Mouse (Mus musculus) heart, embryonic 14.5 days (tissue): ENCODE data around the gene E2f6. TPM values are rescaled to one million over a fixed set of nuclear protein-coding genes. Genes with fewer than 3 reads are reported as not detected.
A peak's percentile ranks its signal among the peaks of the same experiment; 100 is the strongest.

Experiments used
- ATAC-seq: fragments of 200-750 bp; cut with Nextera tagmentation; 2 replicates; pipeline ENCODE4 v1.8.0; 2017; ENCODE audit warnings: low read depth, moderate TSS enrichment; ENCODE audit not compliant: insufficient number of reproducible peaks, insufficient read depth, low FRiP score
- H3K27ac ChIP-seq, 2 experiments: fragments of 200-500 bp in 1 of 2; fragments of 300-500 bp in 1 of 2; sonication (generic) in 1 of 2; replicated peaks in 1 of 2; 2 replicates each; pipeline ENCODE4 v1.5.1; 2012 to 2014; ENCODE audit warnings: low read depth in 2 of 2, low read length in 2 of 2, control low read depth in 1 of 2, mild to moderate bottlenecking in 1 of 2, mixed read lengths in 1 of 2; ENCODE audit not compliant: control insufficient read depth in 1 of 2, insufficient read depth in 1 of 2
- H3K27me3 ChIP-seq: fragments of 300-500 bp; sonication (generic); 2 replicates; pipeline ENCODE4 v1.6.1; 2014; ENCODE audit warnings: mild to moderate bottlenecking, low read length, control low read depth; ENCODE audit not compliant: control insufficient read depth, insufficient read depth
- H3K36me3 ChIP-seq: fragments of 300-500 bp; sonication (generic); 2 replicates; pipeline ENCODE4 v1.6.1; 2014; ENCODE audit warnings: mild to moderate bottlenecking, control low read depth, low read length, mixed read lengths; ENCODE audit not compliant: control insufficient read depth, insufficient read depth
- H3K4me1 ChIP-seq, 2 experiments: fragments of 200-500 bp in 1 of 2; fragments of 300-500 bp in 1 of 2; sonication (generic) in 1 of 2; 2 replicates each; pipeline ENCODE4 v1.6.1; 2012 to 2014; ENCODE audit warnings: low read length in 2 of 2, control low read depth in 1 of 2, mixed read lengths in 1 of 2; ENCODE audit not compliant: control insufficient read depth in 2 of 2, insufficient read depth in 2 of 2
- H3K4me2 ChIP-seq: fragments of 300-500 bp; sonication (generic); 2 replicates; pipeline ENCODE4 v1.6.1; 2014; ENCODE audit warnings: mild to moderate bottlenecking, low read length
- H3K4me3 ChIP-seq, 2 experiments: fragments of 200-500 bp in 1 of 2; fragments of 300-500 bp in 1 of 2; sonication (generic) in 1 of 2; 2 replicates each; pipeline ENCODE4 v1.5.1; 2012 to 2014; ENCODE audit warnings: low read length in 2 of 2, mild to moderate bottlenecking in 2 of 2, control low read depth in 1 of 2, low read depth in 1 of 2, moderate library complexity in 1 of 2; ENCODE audit not compliant: control insufficient read depth in 1 of 2, insufficient read depth in 1 of 2
- H3K9ac ChIP-seq: fragments of 300-500 bp; sonication (generic); 2 replicates; pipeline ENCODE4 v1.6.1; 2014; ENCODE audit warnings: mild to moderate bottlenecking, low read length
- H3K9me3 ChIP-seq: fragments of 300-500 bp; sonication (generic); 2 replicates; pipeline ENCODE4 v1.6.1; 2016; ENCODE audit warnings: low read length, control low read depth; ENCODE audit not compliant: control insufficient read depth
- WGBS: fragments of 180-500 bp; shearing (Covaris S2); extraction: QIAGEN DNeasy Blood & Tissue Kit; methylation state at CpG from one replicate; pipeline ENCODE4 v1.1.7; 2014; 5-methylcytosine and 5-hydroxymethylcytosine counted together
- polyA plus RNA-seq: library from polyadenylated mRNA; unstranded; fragments of >200 nt; fragmentation: Nextera tagmentation; extraction: Ambion mirVana; gene quantifications from 2 replicates; pipeline ENCODE4 v1.2.1, GENCODE M21; 2014

Gene E2f6
- polyA plus RNA-seq, 1 experiment from 2014 or later = 57.3 TPM

DNA sequence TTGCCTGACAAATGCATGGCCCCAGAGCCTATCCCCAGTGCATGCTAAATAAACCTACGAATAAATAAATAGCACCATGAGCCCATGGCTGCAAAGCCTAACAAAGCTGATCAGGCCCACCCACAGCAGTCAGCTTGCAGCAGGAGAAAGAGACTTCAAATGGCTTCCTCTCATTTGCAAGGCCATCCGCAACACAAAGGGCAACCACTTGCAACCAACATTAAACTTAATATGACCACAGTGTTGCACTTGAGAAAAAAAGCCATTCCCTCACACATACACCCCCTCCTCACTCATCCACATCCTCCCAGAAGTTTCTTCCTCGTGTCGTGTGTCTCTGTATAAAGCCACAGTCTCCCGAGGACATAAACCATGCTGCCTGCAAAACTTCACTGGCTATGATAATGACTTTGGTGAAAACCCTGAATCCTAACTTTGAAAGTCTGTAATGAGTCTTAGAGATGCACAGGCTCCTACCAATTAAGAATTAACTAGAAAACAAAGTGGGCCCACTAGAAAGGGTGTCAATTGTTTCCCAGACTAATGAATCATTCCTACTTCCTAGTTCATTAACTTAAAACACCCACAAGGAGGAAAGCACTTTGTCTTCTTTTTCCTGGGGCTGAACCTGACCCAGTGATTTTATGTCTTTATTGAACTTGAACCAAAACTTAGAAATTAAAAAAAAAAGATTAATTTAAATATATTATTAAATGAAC, 7.4 kb upstream of the E2f6 start:
- Histone ChIP-seq H3K27ac (no peak overlapping the region), H3K4me2 (no peak overlapping the region), H3K4me3 (no peak overlapping the region), H3K36me3 (no peaks in the 10 kb centered on the region), H3K9ac (no peak overlapping the region), H3K4me1 (peaks cover 2 to 4% of the 10 kb centered on the region in 2 experiments; a peak in 2 of 4 replicates), H3K27me3 (peaks cover 17% of the 10 kb centered on the region), H3K9me3 (no peaks in the 10 kb centered on the region)
- no peak for ATAC-seq
- WGBS = 53% methylated on average over 5 of the region's 5 CpGs

- Histone ChIP-seq H3K4me3 (no peak overlapping the region), H3K27ac (no peak overlapping the region), H3K9ac (no peak overlapping the region), H3K27me3 (peaks cover 22% of the 10 kb centered on the region), H3K9me3 (no peaks in the 10 kb centered on the region), H3K4me2 (no peak overlapping the region), H3K4me1 (peaks cover 2 to 4% of the 10 kb centered on the region in 2 experiments; a peak in 2 of 4 replicates), H3K36me3 (no peaks in the 10 kb centered on the region)
- ATAC-seq = no peak
- WGBS = 68% methylated on average over 5 of the region's 5 CpGs
Measured at GRCm38 (mm10) chr12:16803956-16804430, 6.8 kb upstream of the E2f6 start.

- Histone ChIP-seq H3K4me3 (no peak overlapping the region), H3K9me3 (no peaks in the 10 kb centered on the region), H3K4me1 (peaks cover 0 to 1% of the 10 kb centered on the region in 2 experiments; a peak in 2 of 4 replicates), H3K9ac (no peak overlapping the region), H3K27ac (no peak overlapping the region), H3K36me3 (no peaks in the 10 kb centered on the region), H3K27me3 (peaks cover 31% of the 10 kb centered on the region), H3K4me2 (no peak overlapping the region)
- 6% methylated on average over 5 of the region's 5 CpGs for WGBS
- no peak for ATAC-seq
Measured at GRCm38 (mm10) chr12:16805511-16805910, 5.3 kb upstream of the E2f6 start.

- peaks cover 31% of the 10 kb centered on the region for H3K27me3 ChIP-seq
- no peak for ATAC-seq
- 32% methylated on average over 3 of the region's 3 CpGs for WGBS
- H3K27ac ChIP-seq = no peak overlapping the region
- H3K4me2 ChIP-seq = no peak overlapping the region
- no peak overlapping the region for H3K9ac ChIP-seq
- H3K9me3 ChIP-seq = no peaks in the 10 kb centered on the region
- no peak overlapping the region for H3K4me3 ChIP-seq
- H3K36me3 ChIP-seq = no peaks in the 10 kb centered on the region
- peaks cover 3 to 13% of the 10 kb centered on the region in 2 experiments; a peak in 3 of 4 replicates for H3K4me1 ChIP-seq
Measured at GRCm38 (mm10) chr12:16808045-16808444, 2.7 kb upstream of the E2f6 start.

GRCm38 (mm10) chr12:16811477-16811876, 714 bp downstream of the E2f6 start:
- H3K4me1 ChIP-seq = peaks cover 3 to 13% of the 10 kb centered on the region in 2 experiments; a peak in 3 of 4 replicates
- no peak overlapping the region; a peak in 1 of 4 replicates for H3K27ac ChIP-seq
- peak overlapping the region; percentile 80 to 93 for H3K4me3 ChIP-seq
- 2% methylated on average over 15 of the region's 15 CpGs for WGBS
- peaks cover 21% of the 10 kb centered on the region for H3K36me3 ChIP-seq
- ATAC-seq = no peak
- H3K9me3 ChIP-seq = no peaks in the 10 kb centered on the region
- peak overlapping the region; percentile 91 for H3K9ac ChIP-seq
- H3K27me3 ChIP-seq = peaks cover 28% of the 10 kb centered on the region
- H3K4me2 ChIP-seq = peak overlapping the region; percentile 78

DNA sequence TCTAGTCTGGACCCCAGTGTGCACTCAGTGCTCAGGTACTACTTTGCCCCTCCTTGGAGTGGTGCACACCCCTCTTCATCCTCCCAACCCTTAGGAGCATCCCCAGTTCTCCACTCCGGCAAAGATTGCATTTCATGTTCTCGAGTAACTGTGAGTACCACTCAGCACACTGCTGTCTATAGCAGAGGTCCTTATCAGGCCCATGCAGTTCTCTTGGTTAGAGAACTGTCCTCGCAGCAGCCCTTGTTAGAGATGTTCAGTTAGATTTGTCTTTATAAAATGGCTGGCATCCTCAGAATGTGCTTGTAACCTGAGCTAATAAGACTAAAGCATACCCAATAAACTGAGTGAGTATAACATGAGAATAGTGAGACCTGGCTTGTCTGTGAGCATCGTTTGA, 6.4 kb downstream of the E2f6 start:
- peaks cover 3 to 8% of the 10 kb centered on the region in 2 experiments; a peak in 2 of 4 replicates for H3K4me1 ChIP-seq
- WGBS = 83% methylated on average over 4 of the region's 4 CpGs
- H3K9me3 ChIP-seq = no peaks in the 10 kb centered on the region
- no peak overlapping the region for H3K4me2 ChIP-seq
- H3K36me3 ChIP-seq = peaks cover 77% of the 10 kb centered on the region
- no peak for ATAC-seq
- H3K9ac ChIP-seq = no peak overlapping the region
- no peak overlapping the region for H3K27ac ChIP-seq
- H3K4me3 ChIP-seq = no peak overlapping the region
- H3K27me3 ChIP-seq = no peaks in the 10 kb centered on the region

DNA sequence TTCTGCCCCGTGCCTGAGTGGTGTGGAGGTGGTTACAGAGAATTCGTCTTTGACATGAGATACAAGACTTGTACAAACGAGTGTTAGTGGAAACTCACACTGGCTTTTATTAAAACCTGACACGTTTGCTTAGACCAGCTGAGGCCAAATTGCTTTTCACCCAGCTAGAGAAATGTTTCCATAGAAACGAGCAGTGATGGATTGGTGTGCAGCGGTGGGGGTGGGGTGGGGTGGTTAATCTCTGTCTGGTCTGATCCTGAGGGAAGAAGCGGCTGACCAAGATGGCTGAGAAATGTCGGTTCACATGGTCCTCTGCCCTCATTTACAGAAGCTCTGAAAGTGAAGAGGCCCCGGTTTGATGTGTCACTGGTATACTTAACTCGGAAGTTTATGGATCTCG, 7.8 kb downstream of the E2f6 start:
- H3K4me1 ChIP-seq = no peaks in the 10 kb centered on the region
- no peak overlapping the region for H3K4me3 ChIP-seq
- H3K9ac ChIP-seq = no peak overlapping the region
- H3K27me3 ChIP-seq = no peaks in the 10 kb centered on the region
- WGBS = 80% methylated on average over 11 of the region's 11 CpGs
- H3K27ac ChIP-seq = no peak overlapping the region
- no peak overlapping the region for H3K4me2 ChIP-seq
- H3K36me3 ChIP-seq = peaks cover 91% of the 10 kb centered on the region
- no peak for ATAC-seq
- no peaks in the 10 kb centered on the region for H3K9me3 ChIP-seq
